Mouse (Mus musculus): ENCODE data around the gene Ttc13. TPM values are rescaled to one million over a fixed set of nuclear protein-coding genes. Genes with fewer than 3 reads are reported as not detected.
A peak's percentile ranks its signal among the peaks of the same experiment; 100 is the strongest.

The Ttc13 gene
- polyA plus RNA-seq, 1 experiment from 2014 or later, result 29.0 TPM

DNA sequence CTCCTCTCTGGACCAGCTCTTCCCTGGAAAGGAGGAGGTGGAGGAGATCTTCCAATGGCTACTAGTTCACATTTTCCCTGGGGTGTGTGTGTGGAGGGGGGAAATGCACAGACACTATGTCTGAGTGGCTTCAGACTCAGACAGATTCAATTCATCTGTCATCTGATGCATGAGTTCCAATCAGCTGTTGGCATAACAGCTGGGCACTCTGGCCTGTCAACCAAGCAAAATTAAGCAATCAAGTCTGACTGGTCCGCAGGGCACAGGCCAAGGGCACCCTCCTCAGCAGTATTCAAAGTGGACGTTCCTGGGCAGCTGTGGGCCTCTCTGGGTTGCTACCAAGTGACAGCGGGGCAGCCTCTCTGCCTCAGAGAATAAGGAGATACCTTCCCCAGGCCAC, 53.0 kb downstream of the Ttc13 start:
- ATAC-seq (replicated peaks; ENCODE audit: low FRiP score, low read depth) (no peak), DNase-seq (ENCODE audit: low spot score) (no peak)
- H3K4me2 ChIP-seq (ENCODE audit: low read length), result no peak overlapping the region
- 0 out of 2 replicates have a peak, but pooled peaks cover 6% of the 10 kb centered on the region for H3K36me3 ChIP-seq (ENCODE audit: insufficient read depth, low read length)
- H3K9me3 ChIP-seq (replicated peaks; ENCODE audit: low read length), result no peaks in the 10 kb centered on the region
- TF ChIP-seq CTCF (IDR thresholded peaks at IDR 0.05; ENCODE audit: low read depth), result no peak
- H3K4me3 ChIP-seq (replicated peaks; ENCODE audit: low read depth, low read length), result no peak overlapping the region
- H3K27me3 ChIP-seq (ENCODE audit: insufficient read depth, low read length), result no peaks in the 10 kb centered on the region
- 69% methylated on average over 3 of the region's 3 CpGs for WGBS
- H3K27ac ChIP-seq, result no peak overlapping the region
- 0 out of 2 replicates have a peak, but pooled peaks cover under 1% of the 10 kb centered on the region for H3K4me1 ChIP-seq (replicated peaks; ENCODE audit: insufficient read depth, low read length)
- no peak overlapping the region for H3K9ac ChIP-seq (ENCODE audit: low read depth, low read length)

DNA sequence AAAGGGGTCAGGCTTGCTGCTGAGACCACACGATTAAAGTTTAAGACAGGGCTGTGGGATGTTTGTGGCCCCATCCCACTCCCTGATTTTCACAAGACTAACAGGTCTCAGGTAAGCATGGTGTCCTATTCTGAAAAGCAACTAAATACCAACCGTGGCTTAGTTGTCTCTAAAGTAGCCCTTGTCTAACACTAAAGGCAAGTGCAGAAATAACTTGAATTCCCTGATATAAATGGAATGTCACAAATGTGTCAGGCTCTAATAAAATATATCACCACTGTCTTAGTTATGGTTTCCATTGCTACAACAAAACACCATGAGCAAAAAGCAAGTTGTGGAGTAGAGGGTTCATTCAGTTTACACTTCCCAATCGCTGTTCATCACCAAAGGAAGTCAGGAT, 57.4 kb downstream of the Ttc13 start:
- Histone ChIP-seq H3K36me3 (ENCODE audit: insufficient read depth, low read length) (no peaks in the 10 kb centered on the region), H3K9me3 (replicated peaks; ENCODE audit: low read length) (no peaks in the 10 kb centered on the region), H3K4me1 (replicated peaks; ENCODE audit: insufficient read depth, low read length) (peaks cover 11% of the 10 kb centered on the region; the same call in 1 of the 2 replicates), H3K27me3 (ENCODE audit: insufficient read depth, low read length) (no peaks in the 10 kb centered on the region), H3K4me2 (ENCODE audit: low read length) (no peak overlapping the region), H3K27ac (peak overlapping the region; percentile 87; the same call in 1 of the 2 replicates), H3K9ac (ENCODE audit: low read depth, low read length) (no peak overlapping the region), H3K4me3 (replicated peaks; ENCODE audit: low read depth, low read length) (no peak overlapping the region)
- TF ChIP-seq CTCF (IDR thresholded peaks at IDR 0.05; ENCODE audit: low read depth), result no peak
- no peak for ATAC-seq (replicated peaks; ENCODE audit: low FRiP score, low read depth)
- peak; percentile 36 for DNase-seq (ENCODE audit: low spot score)
- 57% methylated on average over 3 of the region's 3 CpGs for WGBS

DNA sequence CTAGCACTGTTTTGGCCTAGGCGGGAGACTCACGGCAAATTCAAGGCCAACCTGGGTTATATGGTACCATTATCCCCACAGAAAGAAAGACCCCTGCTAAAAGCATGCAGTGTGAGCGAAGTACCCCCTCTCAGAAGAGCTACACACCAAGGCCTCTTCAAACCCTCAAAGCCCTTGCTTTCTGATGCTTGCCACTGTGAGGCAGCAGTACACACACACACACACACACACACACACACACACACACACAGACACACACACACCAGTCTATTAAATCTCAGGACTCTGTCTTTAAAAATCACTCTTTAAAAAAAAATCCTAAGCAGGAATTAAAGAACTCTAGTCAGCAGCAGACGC, 57.9 kb downstream of the Ttc13 start:
- H3K4me1 ChIP-seq (replicated peaks; ENCODE audit: insufficient read depth, low read length), result peaks cover 11% of the 10 kb centered on the region; the same call in 1 of the 2 replicates
- no peak for TF ChIP-seq CTCF (IDR thresholded peaks at IDR 0.05; ENCODE audit: low read depth)
- no peaks in the 10 kb centered on the region for H3K9me3 ChIP-seq (replicated peaks; ENCODE audit: low read length)
- no peak overlapping the region; the same call in 1 of the 2 replicates for H3K4me3 ChIP-seq (replicated peaks; ENCODE audit: low read depth, low read length)
- H3K27ac ChIP-seq, result peak overlapping the region; percentile 87
- no peak for ATAC-seq (replicated peaks; ENCODE audit: low FRiP score, low read depth)
- peak; percentile 26 for DNase-seq (ENCODE audit: low spot score)
- no peaks in the 10 kb centered on the region for H3K36me3 ChIP-seq (ENCODE audit: insufficient read depth, low read length)
- 49% methylated on average over 4 of the region's 4 CpGs for WGBS
- H3K9ac ChIP-seq (ENCODE audit: low read depth, low read length), result no peak overlapping the region
- peak overlapping the region; percentile 80 for H3K4me2 ChIP-seq (ENCODE audit: low read length)
- H3K27me3 ChIP-seq (ENCODE audit: insufficient read depth, low read length), result no peaks in the 10 kb centered on the region

DNA sequence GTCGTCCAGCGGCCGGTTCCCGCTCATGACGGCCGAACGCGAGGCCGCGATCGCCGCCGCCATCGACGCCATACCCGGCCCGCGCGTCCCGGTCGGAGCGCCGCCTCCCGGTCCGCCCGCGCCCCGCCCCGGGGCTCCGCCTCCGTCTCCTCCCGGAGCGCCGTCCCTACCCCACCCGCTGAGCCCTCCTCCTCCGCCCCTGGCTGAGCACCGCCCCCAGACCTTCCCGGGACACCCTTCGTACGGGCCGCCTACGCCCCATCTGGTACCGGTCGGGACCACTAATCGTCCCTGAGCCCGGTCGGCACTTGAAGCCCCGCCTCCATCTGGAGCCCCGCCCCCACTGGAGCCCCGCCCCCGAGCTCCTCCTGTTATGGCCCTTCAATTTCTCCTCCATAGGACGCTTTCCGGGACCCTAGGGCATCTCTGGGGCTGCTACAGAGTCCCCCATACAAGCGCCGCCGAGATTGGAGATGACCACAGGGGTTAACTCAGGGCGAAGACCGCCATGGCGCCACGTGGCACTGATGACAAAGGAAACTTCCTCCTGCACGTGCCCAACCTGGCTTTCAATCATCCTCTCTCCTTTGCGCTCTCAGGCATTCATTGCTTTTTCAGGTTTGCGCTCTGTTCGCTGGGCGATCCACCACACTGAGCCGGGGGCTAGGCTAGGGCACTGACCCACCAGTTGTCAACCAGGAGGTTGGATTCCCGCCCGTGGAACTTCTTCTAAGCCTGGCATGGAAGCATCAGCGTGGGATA, 58.5 kb downstream of the Ttc13 start, which contains the start of gene 2310022B05Rik:
Gene 2310022B05Rik (minus strand): TSS at position 258 of the 762 bp plus-strand sequence.
- peak; percentile 8; the same call in 1 of the 2 replicates for TF ChIP-seq CTCF (IDR thresholded peaks at IDR 0.05; ENCODE audit: low read depth)
- WGBS, result 2% methylated on average over 60 of the region's 69 CpGs

DNA sequence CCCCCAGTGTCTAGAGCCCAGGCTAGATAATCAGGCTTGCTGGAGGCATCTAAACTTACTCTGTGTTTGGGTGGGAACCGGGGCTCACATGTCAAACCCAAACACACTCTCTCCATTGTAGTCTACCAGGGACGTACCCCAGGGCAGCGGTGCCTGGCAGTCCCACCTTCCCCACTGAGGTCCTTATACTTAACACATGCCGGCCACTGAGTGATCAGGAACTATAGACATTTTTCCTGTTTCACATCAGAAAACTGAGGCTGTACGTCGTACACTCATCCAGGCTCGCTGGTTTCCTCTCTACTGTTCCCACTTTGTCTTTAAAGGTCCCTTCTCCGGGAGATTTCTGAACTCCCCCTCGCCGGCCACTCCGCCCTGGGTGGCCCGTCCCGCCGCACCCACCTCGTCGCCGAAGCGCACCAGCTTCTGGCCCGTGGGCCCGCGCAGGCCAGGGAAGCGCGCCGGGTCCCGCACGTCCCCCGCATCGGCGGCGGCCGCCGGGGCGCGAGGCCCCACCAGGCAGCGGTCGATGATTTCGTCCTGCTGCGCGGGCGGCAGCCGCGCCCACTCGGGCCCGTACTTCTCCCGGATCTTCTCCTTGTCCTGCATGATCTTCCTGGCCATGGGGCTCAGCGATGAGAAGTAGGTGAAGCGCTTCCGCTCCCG, 59.2 kb downstream of the Ttc13 start:
- Histone ChIP-seq H3K9ac (ENCODE audit: low read depth, low read length) (peak overlapping the region; percentile 81), H3K4me2 (ENCODE audit: low read length) (peak overlapping the region; percentile 80), H3K4me1 (replicated peaks; ENCODE audit: insufficient read depth, low read length) (peaks cover 22% of the 10 kb centered on the region), H3K9me3 (replicated peaks; ENCODE audit: low read length) (no peaks in the 10 kb centered on the region), H3K4me3 (replicated peaks; ENCODE audit: low read depth, low read length) (peak overlapping the region; percentile 73), H3K36me3 (ENCODE audit: insufficient read depth, low read length) (no peaks in the 10 kb centered on the region), H3K27ac (peak overlapping the region; percentile 87), H3K27me3 (ENCODE audit: insufficient read depth, low read length) (no peaks in the 10 kb centered on the region)
- peak; percentile 64 for ATAC-seq (replicated peaks; ENCODE audit: low FRiP score, low read depth)
- under 1% methylated on average over 49 of the region's 49 CpGs for WGBS
- no peak for TF ChIP-seq CTCF (IDR thresholded peaks at IDR 0.05; ENCODE audit: low read depth)
- DNase-seq (ENCODE audit: low spot score), result peak; percentile 33

More for the DNA sequence above, 58.5 kb downstream of the Ttc13 start, which contains the start of gene 2310022B05Rik:
- peaks cover 15% of the 10 kb centered on the region for H3K4me1 ChIP-seq (replicated peaks; ENCODE audit: insufficient read depth, low read length)
- peak within 1 kb of the TSS; percentile 81 for H3K9ac ChIP-seq (ENCODE audit: low read depth, low read length)
- ATAC-seq (replicated peaks; ENCODE audit: low FRiP score, low read depth), result peak; percentile 92
- no peaks in the 10 kb centered on the region for H3K36me3 ChIP-seq (ENCODE audit: insufficient read depth, low read length)
- peak within 1 kb of the TSS; percentile 87 for H3K27ac ChIP-seq
- H3K27me3 ChIP-seq (ENCODE audit: insufficient read depth, low read length), result no peaks in the 10 kb centered on the region
- H3K4me2 ChIP-seq (ENCODE audit: low read length), result peak within 1 kb of the TSS; percentile 80
- DNase-seq (ENCODE audit: low spot score), result peak; percentile 96
- peak within 1 kb of the TSS; percentile 73 for H3K4me3 ChIP-seq (replicated peaks; ENCODE audit: low read depth, low read length)
- no peaks in the 10 kb centered on the region for H3K9me3 ChIP-seq (replicated peaks; ENCODE audit: low read length)

DNA sequence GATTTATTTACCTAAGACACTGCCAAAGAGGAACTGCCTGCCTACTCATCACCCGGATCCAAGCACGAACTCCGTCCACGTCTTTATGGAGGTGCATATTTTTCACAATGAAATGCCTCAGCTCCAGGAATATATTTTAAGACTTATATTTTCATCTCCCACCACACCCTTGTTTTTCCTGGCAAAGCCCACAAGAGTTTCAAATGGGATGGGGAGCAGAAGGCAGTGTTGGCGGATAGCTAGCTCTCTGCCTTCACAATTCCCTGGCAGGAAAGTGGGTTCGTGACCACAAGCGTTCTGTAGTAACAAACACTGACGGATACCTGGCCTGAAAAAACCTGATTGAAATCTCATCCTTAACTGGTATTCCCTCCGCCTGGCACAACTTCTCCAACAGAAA, 60.0 kb downstream of the Ttc13 start:
- no peaks in the 10 kb centered on the region for H3K36me3 ChIP-seq (ENCODE audit: insufficient read depth, low read length)
- H3K9me3 ChIP-seq (replicated peaks; ENCODE audit: low read length), result no peaks in the 10 kb centered on the region
- peaks cover 22% of the 10 kb centered on the region for H3K4me1 ChIP-seq (replicated peaks; ENCODE audit: insufficient read depth, low read length)
- H3K4me3 ChIP-seq (replicated peaks; ENCODE audit: low read depth, low read length), result peak overlapping the region; percentile 73
- H3K9ac ChIP-seq (ENCODE audit: low read depth, low read length), result peak overlapping the region; percentile 81
- peak overlapping the region; percentile 80 for H3K4me2 ChIP-seq (ENCODE audit: low read length)
- no peak for TF ChIP-seq CTCF (IDR thresholded peaks at IDR 0.05; ENCODE audit: low read depth)
- peak; percentile 39 for DNase-seq (ENCODE audit: low spot score)
- WGBS, result 21% methylated on average over 9 of the region's 9 CpGs
- no peak for ATAC-seq (replicated peaks; ENCODE audit: low FRiP score, low read depth)
- no peaks in the 10 kb centered on the region for H3K27me3 ChIP-seq (ENCODE audit: insufficient read depth, low read length)
- peak overlapping the region; percentile 87 for H3K27ac ChIP-seq

Measured in kidney, postnatal 0 days (tissue).